Mouse (Mus musculus): Measurements from ENCODE around the gene Ccn6. TPM values are rescaled to one million over a fixed set of nuclear protein-coding genes. Genes with fewer than 3 reads are reported as not detected.

Ccn6 gene
- polyA plus RNA-seq, 1 experiment from 2014 or later = 0.50 TPM

DNA sequence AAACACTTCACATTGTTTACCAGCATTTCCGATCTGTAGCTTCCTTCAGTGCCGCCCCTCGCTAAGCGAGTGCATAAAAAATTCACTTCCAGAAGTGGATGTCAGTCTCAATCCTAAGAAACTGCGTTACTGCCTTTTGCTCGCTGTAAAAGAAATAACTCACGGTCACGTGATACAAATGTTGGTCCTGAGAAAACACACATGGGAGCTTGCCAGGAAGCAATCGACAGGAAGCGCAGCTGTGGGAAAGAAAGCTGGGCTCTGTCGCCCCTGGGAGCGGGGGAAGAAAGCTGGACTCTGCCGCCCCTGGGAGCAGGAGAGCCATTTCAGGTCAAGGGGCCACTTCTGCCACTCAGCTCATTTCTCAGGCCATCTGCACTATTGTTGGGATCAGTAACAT is 9.5 kb upstream of the Ccn6 start:
- Histone ChIP-seq H3K4me2 (replicated peaks) (peak overlapping the region; percentile 10), H3K27ac (peak overlapping the region; percentile 87; the same call in 1 of the 2 replicates), H3K9ac (no peak overlapping the region), H3K4me1 (peaks cover 33% of the 10 kb centered on the region), H3K36me3 (no peaks in the 10 kb centered on the region), H3K4me3 (no peak overlapping the region), H3K27me3 (no peaks in the 10 kb centered on the region), H3K9me3 (no peaks in the 10 kb centered on the region)
- no peak for ATAC-seq (ENCODE audit: insufficient number of reproducible peaks, insufficient read depth, low FRiP score, low TSS enrichment)
- 30% methylated on average over 13 of the region's 13 CpGs for WGBS

DNA sequence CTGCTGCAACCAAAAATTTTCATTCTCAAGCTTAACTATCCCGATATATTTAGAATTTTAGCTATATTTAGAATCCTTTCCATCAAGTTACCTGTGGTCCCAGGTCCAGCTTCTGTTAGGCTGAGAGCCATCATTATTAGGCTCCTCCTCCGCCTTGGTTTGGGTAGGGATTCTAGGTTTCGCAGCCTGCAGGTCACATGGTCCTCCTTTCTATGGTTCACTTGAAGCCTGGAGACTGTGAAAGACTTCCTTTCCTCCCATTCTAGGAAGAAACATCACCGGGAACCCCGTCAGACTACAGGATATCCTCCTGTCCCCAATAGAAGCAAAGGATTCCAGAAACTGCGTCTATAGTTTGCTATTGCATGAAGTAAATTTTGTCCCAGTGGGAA is 8.9 kb upstream of the Ccn6 start:
- peaks cover 33% of the 10 kb centered on the region for H3K4me1 ChIP-seq
- H3K36me3 ChIP-seq = no peaks in the 10 kb centered on the region
- H3K27ac ChIP-seq = peak overlapping the region; percentile 87
- no peak for ATAC-seq (ENCODE audit: insufficient number of reproducible peaks, insufficient read depth, low FRiP score, low TSS enrichment)
- WGBS = 68% methylated on average over 6 of the region's 6 CpGs
- H3K9me3 ChIP-seq = no peaks in the 10 kb centered on the region
- H3K9ac ChIP-seq = no peak overlapping the region
- no peak overlapping the region for H3K4me3 ChIP-seq
- H3K4me2 ChIP-seq (replicated peaks) = peak overlapping the region; percentile 48
- H3K27me3 ChIP-seq = no peaks in the 10 kb centered on the region

DNA sequence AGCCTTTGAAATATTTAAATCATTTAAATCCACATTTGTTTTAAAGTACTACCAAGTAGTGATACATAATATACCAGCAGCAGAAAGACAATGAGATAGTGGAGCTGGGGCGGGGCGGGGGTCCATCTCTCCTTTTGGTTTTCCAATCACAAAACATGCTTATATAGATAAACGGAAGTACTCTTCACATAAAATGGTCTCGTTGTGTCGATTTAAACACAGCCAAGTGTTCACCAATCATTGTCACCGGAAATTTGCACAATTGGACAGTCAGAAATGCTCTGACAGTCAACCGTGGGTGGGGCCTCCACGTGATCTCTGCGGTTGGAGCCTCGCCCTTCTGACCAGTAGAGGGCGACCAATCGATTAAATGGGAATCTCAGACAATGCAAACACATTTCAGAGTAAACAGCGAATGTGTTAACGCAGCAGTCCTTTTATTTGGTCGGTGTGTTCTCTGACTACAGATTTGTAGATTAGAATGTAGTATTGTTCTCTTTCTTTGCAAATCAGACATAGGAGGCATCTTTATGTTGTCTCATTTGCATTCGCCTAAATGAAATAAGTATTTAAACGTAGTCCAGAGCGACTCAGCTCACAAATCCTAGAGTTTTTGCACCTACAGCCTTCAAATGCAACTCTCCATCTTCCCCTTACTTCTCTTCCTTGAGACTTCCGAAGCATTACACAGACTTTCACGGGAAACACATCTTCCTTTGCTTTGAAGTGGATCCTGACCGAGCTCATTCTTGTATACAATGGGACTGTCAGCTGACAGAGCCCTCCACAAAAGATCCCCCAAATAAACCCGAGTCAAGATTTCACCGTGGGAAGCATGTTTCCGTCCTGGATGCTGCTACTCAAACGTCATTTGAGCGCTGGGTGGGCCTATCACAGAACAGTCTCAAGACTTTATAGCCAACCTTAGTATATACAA is 8.3 kb upstream of the Ccn6 start:
- Histone ChIP-seq H3K27ac (peak overlapping the region; percentile 87), H3K9ac (no peak overlapping the region), H3K4me2 (replicated peaks) (peak overlapping the region; percentile 48), H3K36me3 (no peaks in the 10 kb centered on the region), H3K9me3 (no peaks in the 10 kb centered on the region), H3K27me3 (no peaks in the 10 kb centered on the region), H3K4me3 (peak overlapping the region; percentile 30), H3K4me1 (peaks cover 33% of the 10 kb centered on the region)
- ATAC-seq (ENCODE audit: insufficient number of reproducible peaks, insufficient read depth, low FRiP score, low TSS enrichment) = no peak
- WGBS = 16% methylated on average over 26 of the region's 26 CpGs

DNA sequence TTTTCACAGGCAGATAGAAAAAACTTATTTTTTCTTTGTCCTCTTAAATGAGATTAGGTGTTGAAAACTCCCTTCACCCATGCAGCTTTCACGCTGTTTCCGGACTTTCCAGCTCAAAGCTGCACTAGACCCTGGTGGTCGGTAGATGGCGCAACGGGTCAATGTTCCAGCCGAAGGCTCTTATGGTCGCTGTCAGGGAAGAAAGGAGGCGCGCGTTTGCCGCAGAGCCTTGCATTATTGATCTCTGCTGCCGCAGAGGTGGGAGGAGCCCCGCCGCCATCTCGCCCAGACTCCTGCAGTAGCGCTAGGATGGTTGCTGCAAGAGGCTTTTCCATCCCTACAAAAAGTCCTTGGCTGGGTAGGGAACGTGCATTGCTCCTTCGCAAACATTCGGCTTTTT is 7.5 kb upstream of the Ccn6 start:
- peak overlapping the region; percentile 30 for H3K4me3 ChIP-seq
- H3K27me3 ChIP-seq = no peaks in the 10 kb centered on the region
- H3K36me3 ChIP-seq = no peaks in the 10 kb centered on the region
- H3K27ac ChIP-seq = peak overlapping the region; percentile 87
- peak; percentile 71 for ATAC-seq (ENCODE audit: insufficient number of reproducible peaks, insufficient read depth, low FRiP score, low TSS enrichment)
- no peaks in the 10 kb centered on the region for H3K9me3 ChIP-seq
- peak overlapping the region; percentile 48 for H3K4me2 ChIP-seq (replicated peaks)
- peaks cover 33% of the 10 kb centered on the region for H3K4me1 ChIP-seq
- WGBS = under 1% methylated on average over 19 of the region's 19 CpGs
- no peak overlapping the region for H3K9ac ChIP-seq

DNA sequence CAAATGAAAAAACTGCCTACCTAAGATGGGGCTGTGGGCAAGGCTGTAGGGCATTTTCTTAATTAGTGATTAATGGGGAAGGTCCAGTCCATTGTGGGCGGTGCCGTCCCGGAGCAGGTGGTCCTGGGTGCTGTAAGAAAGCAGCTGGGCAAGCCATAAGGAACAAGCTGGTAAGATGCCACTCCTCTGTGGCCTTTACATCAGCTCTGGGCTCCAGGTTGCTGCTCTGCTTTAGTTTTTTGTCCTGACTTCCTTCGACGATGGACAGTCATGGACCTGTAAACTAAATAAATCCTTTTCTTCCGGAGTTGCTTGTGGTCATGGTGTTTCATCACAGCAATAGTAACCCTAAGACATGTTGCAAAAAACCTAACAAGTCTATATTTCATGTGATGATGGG is 7.1 kb upstream of the Ccn6 start:
- no peak for ATAC-seq (ENCODE audit: insufficient number of reproducible peaks, insufficient read depth, low FRiP score, low TSS enrichment)
- H3K4me2 ChIP-seq (replicated peaks) = peak overlapping the region; percentile 48
- H3K36me3 ChIP-seq = no peaks in the 10 kb centered on the region
- H3K9me3 ChIP-seq = no peaks in the 10 kb centered on the region
- no peak overlapping the region for H3K27ac ChIP-seq
- peaks cover 33% of the 10 kb centered on the region for H3K4me1 ChIP-seq
- no peaks in the 10 kb centered on the region for H3K27me3 ChIP-seq
- WGBS = 13% methylated on average over 6 of the region's 6 CpGs
- H3K9ac ChIP-seq = no peak overlapping the region
- no peak overlapping the region for H3K4me3 ChIP-seq

DNA sequence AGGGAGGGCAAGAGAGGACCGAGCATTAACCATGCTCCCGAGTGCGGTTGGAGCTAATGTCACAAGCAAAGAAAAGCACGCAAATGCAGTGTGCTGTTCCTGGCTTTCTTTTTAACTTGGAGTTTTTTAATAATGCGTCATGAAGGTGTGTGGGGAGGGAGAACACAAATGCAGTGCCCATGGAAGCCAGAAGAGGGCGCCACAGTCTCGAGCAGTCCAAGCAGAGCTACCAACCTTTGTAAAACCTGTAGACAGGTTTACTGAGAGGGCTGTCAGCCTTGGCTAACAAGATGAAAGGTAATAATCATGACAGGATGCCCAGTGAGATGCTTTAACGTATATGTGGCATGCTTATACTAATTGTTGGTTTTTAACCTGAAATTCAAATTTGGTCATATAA is 6.6 kb upstream of the Ccn6 start:
- no peaks in the 10 kb centered on the region for H3K27me3 ChIP-seq
- peak overlapping the region; percentile 6; the same call in 1 of the 2 replicates for H3K4me3 ChIP-seq
- peak overlapping the region; percentile 48 for H3K4me2 ChIP-seq (replicated peaks)
- peak overlapping the region; percentile 26; the same call in 1 of the 2 replicates for H3K27ac ChIP-seq
- WGBS = 5% methylated on average over 8 of the region's 8 CpGs
- no peak overlapping the region; the same call in 1 of the 2 replicates for H3K9ac ChIP-seq
- H3K4me1 ChIP-seq = peaks cover 33% of the 10 kb centered on the region
- no peaks in the 10 kb centered on the region for H3K36me3 ChIP-seq
- no peaks in the 10 kb centered on the region for H3K9me3 ChIP-seq
- no peak for ATAC-seq (ENCODE audit: insufficient number of reproducible peaks, insufficient read depth, low FRiP score, low TSS enrichment)

DNA sequence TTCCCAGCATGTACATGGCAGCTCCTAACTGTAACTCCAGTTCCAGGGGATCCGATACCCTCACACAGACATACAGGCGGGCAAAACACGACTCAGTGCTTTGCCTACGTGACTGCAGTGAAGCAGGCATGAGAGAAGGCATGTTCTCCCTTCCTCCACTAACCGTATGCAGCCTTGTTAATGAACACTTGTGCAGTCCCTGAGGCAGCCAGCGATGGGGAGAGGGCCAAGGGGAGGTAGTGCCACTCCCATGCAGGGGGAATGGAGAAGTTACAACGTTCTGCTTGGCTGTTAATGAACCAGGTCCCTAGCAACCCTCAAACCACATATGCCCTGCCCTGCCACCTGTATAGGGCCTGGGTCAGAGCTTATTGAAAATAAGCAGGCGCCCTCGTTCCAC is 6.0 kb upstream of the Ccn6 start:
- Histone ChIP-seq H3K9ac (no peak overlapping the region), H3K4me3 (peak overlapping the region; percentile 6; the same call in 1 of the 2 replicates), H3K4me2 (replicated peaks) (peak overlapping the region; percentile 48)

DNA sequence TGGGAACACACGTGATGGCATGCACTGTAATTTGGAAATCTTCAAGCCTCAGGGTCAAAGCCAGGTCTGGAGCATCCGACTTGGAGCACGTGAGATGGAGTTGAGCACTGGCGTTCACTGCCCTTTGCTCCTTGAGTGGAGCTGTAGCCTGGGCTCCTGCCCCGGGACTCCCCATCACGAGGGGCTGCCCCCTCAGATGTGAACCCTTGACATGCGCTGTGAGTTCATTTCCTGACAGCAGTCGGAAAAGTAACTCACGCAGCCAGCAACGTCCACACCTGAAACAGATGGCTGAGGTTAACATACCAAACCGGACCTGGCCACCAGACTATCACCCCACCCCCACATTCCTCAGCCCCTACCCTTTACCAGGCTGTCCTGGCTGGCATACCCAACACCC is 4.0 kb upstream of the Ccn6 start:
- Histone ChIP-seq H3K4me1 (peaks cover 27% of the 10 kb centered on the region), H3K9me3 (peaks cover 3% of the 10 kb centered on the region; the same call in 1 of the 2 replicates), H3K4me2 (replicated peaks) (no peak overlapping the region), H3K27me3 (no peaks in the 10 kb centered on the region), H3K4me3 (no peak overlapping the region), H3K9ac (no peak overlapping the region), H3K27ac (no peak overlapping the region), H3K36me3 (no peaks in the 10 kb centered on the region)
- ATAC-seq (ENCODE audit: insufficient number of reproducible peaks, insufficient read depth, low FRiP score, low TSS enrichment) = no peak
- 61% methylated on average over 11 of the region's 11 CpGs for WGBS

More for the DNA sequence above, 6.0 kb upstream of the Ccn6 start:
- ATAC-seq (ENCODE audit: insufficient number of reproducible peaks, insufficient read depth, low FRiP score, low TSS enrichment) = 0 out of 2 replicates have a peak, but pooled peaks have one; percentile 11
- no peaks in the 10 kb centered on the region for H3K36me3 ChIP-seq
- peaks cover 29% of the 10 kb centered on the region for H3K4me1 ChIP-seq
- H3K27ac ChIP-seq = peak overlapping the region; percentile 26
- 29% methylated on average over 9 of the region's 9 CpGs for WGBS
- no peaks in the 10 kb centered on the region for H3K27me3 ChIP-seq
- peaks cover 1% of the 10 kb centered on the region; the same call in 1 of the 2 replicates for H3K9me3 ChIP-seq

DNA sequence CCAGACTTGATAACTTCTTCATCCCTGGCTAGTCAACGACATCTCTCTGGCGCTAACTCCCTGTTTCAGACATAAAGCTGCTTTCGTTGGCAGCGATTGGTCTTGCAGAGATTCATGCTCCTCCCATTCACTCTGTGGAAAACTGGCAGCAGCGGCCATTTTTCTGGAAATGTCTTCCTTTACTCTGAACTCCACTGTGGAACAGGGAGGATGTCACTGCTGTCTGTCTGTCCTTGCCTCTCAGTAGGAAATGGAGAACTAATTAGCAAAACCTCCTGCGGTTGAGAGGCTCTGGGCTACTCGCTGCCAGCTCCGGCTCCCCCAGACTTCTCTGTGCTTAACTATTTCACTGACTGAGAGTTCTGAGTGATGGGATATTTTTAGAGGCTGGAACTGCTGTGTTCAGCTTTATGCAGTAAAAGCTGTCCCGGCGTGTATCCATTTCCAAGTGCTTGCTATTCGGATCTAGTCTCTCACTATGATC is 2.1 kb upstream of the Ccn6 start:
- ATAC-seq (ENCODE audit: insufficient number of reproducible peaks, insufficient read depth, low FRiP score, low TSS enrichment) = no peak
- H3K9me3 ChIP-seq = peaks cover 3% of the 10 kb centered on the region; the same call in 1 of the 2 replicates
- H3K27ac ChIP-seq = no peak overlapping the region
- peak overlapping the region; percentile 9; the same call in 1 of the 2 replicates for H3K4me3 ChIP-seq
- H3K27me3 ChIP-seq = no peaks in the 10 kb centered on the region
- no peaks in the 10 kb centered on the region for H3K36me3 ChIP-seq
- H3K4me2 ChIP-seq (replicated peaks) = 0 out of 2 replicates have a peak overlapping the region, but pooled peaks have one; percentile 25
- H3K9ac ChIP-seq = no peak overlapping the region
- peaks cover 19% of the 10 kb centered on the region for H3K4me1 ChIP-seq
- 23% methylated on average over 11 of the region's 11 CpGs for WGBS

DNA sequence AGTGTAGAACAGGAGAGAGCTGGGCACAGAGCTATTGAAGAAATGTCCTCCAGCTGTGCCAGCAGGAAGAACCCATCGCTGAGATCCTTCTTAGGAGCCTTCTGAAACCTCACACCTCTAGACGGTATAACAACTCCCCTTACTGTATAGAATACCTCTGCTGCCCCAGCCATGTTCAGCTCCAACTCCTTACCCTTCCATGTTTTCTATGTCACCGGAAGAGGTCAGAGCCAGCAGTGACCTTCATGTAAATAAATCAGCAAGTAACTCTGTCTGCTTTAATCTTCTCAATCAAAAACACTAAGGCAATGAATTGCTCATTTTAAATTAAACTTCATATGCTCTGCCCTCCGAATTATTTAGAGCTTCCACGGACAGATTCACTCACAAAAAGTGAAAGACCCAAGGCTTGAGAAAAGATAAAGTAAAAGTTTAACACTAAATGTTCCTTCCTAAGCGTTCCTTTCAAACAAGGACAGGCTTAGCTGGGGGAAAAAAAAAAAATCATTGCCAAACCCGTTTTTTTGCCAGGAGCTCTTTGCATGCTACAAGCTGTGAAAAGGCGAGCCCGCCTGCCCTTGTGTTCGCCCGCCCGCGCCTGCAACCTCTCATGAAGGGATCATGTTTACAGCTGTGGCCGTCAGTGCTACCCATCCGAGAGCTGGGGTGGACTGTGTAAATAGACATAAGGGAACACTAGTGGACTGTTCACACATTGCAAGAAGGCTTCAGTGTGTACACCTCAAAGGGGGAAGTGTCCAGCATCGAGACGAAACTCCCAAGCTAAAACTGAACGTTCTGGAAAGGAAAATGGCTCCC is 719 bp downstream of the Ccn6 start:
- ATAC-seq (ENCODE audit: insufficient number of reproducible peaks, insufficient read depth, low FRiP score, low TSS enrichment) = 0 out of 2 replicates have a peak, but pooled peaks have one; percentile 42
- H3K9me3 ChIP-seq = peaks cover 3% of the 10 kb centered on the region; the same call in 1 of the 2 replicates
- H3K27ac ChIP-seq = no peak overlapping the region
- no peak overlapping the region for H3K9ac ChIP-seq
- H3K4me2 ChIP-seq (replicated peaks) = no peak overlapping the region
- no peak overlapping the region for H3K4me3 ChIP-seq
- WGBS = 28% methylated on average over 18 of the region's 18 CpGs
- H3K4me1 ChIP-seq = peaks cover 6% of the 10 kb centered on the region; the same call in 1 of the 2 replicates
- H3K27me3 ChIP-seq = no peaks in the 10 kb centered on the region
- no peaks in the 10 kb centered on the region for H3K36me3 ChIP-seq

DNA sequence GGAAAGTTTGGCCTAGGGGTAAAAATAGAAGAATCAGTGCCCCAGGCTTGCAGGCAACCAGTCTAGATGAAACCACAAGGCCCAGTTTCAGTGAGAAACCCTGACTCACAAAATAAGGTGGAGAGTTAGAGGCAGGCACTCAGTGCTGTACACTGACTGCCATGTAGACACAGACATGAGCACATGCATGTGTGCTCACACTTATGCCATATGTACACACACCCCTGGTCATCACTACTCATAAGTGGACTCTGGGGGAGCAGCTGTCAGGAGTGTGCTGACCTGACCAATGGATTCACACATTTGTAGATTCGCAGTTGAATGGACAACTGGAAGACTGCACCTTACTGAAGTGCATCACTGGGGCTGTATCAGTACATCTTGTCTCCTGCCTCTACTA is 2.2 kb downstream of the Ccn6 start:
- Histone ChIP-seq H3K4me2 (replicated peaks) (no peak overlapping the region), H3K4me3 (no peak overlapping the region), H3K36me3 (no peaks in the 10 kb centered on the region), H3K27ac (no peak overlapping the region), H3K9me3 (peaks cover 3% of the 10 kb centered on the region; the same call in 1 of the 2 replicates), H3K4me1 (peaks cover 6% of the 10 kb centered on the region; the same call in 1 of the 2 replicates), H3K9ac (no peak overlapping the region), H3K27me3 (no peaks in the 10 kb centered on the region)
- ATAC-seq (ENCODE audit: insufficient number of reproducible peaks, insufficient read depth, low FRiP score, low TSS enrichment) = no peak
- 96% methylated on average over 1 of the region's 1 CpGs for WGBS
